Mouse (Mus musculus): Measurements from ENCODE around the gene Rybp.

Rybp gene

DNA sequence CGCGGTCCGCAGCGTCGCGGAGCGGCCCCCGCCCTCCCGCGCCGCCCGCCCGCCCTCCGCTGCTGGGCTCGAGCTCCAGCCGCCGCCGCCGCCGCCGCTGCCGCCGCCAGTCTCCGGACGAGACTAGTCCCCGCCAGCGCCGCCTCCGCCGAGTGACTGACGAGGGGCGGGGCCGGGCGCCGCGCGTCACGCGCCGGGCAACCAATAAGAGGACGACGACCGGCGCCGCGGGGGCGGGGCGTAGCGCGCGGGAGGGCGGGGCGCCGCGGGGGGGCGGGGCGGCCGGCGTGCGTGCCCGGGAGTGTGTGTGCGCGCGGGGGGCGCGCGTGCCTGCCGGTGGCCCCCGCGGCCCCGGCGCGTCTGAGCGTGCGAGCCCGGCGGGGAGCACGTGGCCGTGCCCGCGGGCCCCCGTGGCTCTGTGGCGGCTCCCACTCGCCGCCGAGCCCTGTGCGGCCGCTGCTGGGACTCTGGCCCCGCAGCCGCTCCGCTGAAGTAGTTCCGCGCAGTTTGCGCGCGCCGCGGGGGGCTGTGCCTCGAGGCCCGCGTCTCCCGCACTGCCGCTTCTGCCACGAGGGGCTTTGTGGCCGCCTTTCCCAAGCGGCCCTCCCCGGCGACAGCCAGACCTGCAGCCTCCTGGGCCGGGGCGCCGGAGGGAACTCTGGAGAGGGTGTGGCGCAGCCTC is at the start of gene Rybp:
TSS of gene Rybp (minus strand) at position 152 of the 682 bp plus-strand sequence.
- DNase-seq: peak; percentile 95 to 98

DNA sequence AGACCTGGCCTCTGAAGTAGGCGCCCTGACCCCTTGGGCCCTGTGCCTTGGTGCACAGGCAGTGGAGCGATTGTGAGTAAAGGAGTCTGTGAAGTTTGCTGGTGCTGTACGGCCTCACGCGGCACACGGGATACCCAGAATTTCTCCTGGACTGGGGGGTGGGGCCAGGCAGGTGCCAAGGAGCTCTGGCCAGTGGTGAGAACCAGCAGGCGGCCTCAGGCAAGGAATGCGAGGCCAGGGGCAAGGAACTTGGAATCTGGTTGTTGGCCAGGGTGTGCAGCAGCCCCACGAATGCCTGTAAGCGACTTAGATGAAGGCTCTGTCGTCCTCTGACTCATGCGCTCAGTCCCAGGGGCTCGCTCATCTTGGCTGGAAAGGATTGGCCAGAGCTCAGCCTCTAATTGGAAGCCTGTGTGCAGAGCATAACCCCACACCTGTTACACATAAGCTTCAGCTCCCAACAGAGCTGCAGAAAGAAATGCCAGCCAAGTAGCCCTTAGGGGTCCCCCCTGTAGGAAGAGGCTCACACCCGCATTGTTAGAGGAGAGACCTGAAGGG is 49.4 kb upstream of the Rybp start:
- peak; percentile 10 to 40 for DNase-seq

DNA sequence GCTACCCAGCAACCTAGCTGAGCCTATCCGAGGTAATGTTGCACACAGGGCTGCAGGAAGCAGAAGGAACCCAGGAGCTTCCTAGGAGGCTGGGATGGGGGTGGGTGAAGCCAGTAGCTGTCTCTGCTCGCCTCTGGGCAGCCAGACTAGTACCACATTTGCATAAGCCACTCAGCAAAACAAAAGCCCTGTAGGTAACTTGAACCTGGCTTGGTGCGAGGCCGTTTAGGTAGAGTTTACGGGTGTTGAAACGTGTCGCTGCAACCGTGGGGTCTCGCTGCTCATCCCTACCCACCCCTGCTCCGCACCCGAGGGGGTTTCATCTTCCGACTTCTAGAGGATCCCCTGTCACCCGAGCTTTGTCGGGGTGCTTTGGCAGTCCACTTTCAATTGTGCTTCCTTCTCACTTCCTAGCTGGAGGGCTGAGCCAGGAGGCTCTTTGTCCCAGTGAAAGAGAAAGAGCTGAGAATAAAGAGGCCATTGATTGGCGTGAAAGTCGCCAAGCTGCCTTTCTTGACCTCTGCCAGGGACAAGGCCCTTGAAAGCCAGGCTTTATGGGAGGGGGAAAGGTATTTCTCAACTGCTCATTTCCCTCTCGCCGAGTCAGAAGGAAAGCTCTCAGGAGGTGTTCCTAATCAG is 48.3 kb upstream of the Rybp start:
- DNase-seq: peak; percentile 11 to 18

DNA sequence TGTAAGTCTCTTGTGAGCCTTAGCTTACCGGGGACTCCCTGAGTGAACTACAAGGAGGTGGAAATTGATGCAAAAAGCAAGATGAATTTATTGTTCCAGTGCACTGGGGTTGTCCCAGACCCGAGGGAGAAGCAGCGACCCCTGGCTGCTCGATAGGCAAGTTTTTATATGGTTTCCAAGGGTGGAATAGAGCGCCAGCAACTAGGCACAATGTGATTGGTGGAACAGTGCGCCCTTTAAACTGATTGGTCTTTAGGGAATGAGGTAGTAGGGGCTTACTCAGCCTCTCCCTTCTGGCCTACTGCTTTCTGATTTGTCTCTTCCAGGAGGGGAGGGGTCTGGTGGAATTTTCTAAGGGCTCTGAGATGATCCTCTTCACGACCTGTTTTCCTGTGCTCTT is 46.5 kb upstream of the Rybp start:
- DNase-seq: no peak

DNA sequence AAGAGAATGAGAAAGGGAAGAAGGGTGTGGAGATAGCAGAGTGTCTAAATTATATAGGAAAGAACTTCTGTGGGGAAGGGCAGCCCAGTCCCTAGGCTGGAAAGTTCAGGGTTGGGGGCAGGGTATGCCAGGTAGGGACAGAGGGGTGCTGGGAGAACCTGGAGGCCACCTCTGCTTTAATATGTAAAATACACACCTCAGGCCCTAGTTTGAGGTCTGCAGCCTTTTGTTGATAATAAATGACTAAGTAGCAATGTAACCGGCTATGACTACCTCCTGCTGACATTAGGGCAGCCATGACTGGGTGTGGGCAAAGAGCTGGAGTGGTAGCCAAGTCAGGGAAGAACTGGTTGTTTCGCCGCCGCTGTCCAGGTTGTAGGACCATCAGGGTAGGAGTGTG is 45.2 kb upstream of the Rybp start:
- no peak for DNase-seq

DNA sequence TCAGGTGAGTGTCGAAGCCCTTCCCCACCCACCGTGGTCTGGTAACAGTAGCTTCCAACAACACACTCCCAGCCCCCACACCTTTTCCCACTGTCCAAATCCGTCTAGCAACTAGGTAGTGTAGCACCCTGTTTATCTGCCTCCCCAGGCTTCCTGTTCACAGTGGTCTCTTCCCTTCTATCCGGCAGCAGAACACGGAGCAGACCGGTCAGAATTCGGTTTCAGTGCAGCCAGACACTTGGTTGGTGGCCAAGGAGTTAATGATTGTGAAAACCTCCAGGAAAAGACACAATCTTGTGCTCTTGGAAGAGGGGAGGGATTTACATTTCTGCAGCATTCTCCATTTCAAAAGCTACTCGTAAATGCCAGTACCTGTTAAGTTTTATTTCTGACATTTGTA is 44.3 kb upstream of the Rybp start:
- DNase-seq: no peak

DNA sequence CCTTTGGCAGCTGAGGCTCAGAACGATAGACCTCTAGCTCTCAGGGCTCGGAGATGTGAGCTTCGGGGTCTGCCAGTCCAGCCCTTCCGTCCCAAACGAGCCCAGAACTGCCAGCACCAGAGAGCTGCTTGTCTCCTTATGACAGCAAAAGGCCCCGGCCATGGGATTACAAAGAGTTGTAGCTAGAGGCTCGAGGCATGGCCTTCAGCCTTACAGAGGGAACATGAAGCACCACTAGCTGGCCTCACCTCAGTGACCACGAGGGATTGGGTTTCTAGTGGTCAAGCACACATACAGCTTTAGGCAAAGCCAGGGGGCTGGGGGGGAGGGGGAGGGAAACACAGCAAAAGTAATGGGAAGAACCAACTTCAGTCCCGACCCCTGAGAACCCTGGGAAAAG is 43.8 kb upstream of the Rybp start:
- no peak for DNase-seq

DNA sequence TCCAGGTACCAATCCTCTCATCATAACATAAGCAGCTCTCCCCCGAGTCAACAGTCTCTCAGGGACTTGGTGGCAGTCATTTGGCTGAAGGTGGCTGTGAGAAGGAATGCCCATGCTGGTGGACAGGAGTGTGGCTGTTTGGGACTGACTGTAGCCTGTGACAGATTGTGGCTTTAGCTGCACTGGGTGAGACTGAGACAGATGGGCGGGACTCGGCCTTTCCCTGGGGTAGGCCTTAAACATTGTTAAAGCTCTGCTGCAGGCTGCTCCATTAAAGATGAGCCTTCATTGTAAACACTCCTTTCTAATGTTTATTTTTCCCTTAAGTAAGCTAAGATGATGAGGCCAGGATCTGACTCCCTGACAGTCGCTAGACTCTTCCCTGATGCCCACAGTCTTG is 42.3 kb upstream of the Rybp start:
- no peak for DNase-seq

DNA sequence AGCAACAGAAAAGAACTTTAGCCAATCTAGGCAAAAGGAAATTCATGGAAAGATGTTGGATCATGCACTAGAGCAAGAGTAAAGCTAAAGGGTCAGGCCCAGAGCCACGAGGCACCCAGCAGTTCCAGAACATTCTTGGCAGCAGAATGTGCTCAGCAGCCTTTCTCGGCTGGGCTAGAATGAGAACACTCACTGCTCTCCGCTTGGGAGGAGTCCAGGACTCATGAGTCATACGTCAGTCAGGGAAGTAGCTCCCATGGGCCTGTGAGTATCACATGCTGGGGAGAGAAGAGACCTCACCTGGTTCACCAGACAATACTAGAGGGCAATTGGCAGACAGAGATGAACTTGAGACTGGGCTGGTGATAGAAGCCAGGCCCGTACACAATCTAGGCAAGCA is 39.8 kb upstream of the Rybp start:
- peak; percentile 40 to 64 for DNase-seq

DNA sequence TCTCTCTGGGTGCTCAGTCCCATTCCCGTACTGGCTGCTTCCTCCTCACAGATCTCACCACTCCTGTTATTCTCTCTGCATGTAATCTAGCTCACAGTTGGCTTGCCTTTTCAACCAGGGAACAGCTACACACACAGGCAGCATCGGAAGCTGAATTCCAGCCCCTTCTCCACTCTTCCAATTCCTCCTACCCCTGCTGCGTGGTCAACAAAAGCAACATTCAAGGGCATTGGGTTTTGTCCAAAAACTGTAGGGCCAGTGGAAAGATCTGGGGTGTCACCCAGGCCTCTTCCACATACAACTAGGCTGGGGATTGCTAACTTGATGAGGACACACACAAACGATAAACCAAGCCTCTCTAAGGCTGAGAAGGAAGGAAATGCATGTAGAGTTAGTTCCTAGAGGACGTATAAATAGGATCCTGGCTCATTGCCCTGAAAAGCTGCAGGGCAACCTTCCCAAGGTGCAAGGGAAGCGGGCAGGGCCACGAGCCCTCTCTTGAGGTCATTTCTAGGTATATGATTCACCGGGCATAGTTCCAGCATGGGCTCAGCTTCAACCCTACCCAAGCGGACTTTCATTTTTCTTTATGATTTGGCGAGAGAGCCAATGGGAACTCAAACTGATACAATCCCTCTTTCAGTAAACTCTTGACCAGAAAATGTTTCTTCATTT is 36.6 kb upstream of the Rybp start:
- DNase-seq: no peak

DNA sequence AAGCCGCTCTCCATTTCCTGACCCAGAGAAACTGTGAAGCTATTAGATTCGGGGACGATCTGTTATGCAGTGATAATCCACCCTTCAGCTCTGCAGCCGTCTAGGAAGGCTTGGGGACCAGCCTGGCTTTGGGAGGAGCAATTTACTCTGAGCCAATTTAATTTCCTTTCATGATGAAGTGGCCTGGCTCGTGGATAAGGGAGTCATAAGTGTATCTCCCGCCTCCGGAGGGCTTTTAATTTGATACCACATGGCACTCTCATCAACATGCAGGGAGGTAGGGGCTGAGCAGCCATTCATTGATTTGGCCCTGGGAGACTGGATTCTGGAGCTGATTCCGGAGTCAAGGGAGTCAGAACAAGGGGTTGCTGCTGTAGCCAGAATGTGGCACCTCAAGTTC is 35.3 kb upstream of the Rybp start:
- no peak for DNase-seq

DNA sequence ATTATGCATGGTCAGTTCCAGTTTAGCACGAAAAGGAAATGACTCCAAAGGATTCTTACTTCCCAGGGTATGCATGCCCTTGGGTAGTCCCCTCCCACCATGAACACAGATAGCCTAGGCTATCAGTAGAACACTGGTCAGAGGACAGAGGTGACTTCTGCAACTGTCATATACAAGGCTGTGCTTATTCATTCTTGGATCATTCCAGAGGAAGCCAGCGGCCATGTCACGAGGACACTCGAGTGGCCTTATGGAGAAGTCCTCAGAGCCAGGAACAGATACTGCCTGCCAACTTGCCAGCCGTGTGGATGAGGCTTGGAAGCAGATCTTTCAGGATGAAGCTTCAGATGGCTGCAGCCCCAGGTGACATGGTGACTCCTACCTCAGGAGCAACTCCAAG is 34.9 kb upstream of the Rybp start:
- DNase-seq: no peak

DNA sequence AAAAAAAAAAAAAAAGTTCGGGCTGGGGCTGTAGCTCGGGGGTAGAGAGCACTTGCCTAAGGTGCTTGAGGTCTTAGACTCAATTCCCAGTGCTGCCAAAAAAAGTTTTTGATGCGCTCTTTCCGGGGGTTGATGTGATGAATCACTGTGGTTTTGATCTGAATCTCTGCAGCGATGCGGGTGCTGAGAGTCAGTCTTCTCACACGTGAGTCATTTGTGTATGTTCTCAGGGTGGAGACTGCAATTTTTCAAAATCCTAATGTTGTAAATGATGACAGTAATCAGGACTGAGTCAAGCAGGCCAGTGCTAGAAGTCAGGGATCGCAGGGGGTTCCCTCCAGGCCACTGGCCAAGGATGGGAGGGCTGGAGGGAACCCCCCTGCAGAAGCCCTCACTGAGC is 26.9 kb upstream of the Rybp start:
- DNase-seq: no peak

DNA sequence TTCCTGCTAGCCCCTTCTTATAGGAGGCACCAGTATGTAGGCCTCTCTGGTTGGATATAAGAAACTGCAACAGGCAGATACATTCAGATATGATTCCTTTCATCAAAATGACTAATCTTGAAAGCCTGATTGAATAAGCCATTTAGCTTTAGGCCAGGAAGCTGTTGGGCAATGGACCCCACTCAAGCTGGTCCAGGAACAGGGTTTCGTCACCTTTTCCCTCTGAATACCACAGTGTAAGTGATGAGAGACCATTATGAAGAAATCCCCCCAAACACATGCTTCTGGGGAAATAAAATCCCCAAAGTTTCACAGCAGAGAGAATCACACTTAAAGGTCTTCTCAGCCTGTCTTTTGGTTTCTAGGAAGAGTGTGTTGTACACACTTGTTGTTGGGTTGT is 23.9 kb upstream of the Rybp start:
- DNase-seq: no peak

DNA sequence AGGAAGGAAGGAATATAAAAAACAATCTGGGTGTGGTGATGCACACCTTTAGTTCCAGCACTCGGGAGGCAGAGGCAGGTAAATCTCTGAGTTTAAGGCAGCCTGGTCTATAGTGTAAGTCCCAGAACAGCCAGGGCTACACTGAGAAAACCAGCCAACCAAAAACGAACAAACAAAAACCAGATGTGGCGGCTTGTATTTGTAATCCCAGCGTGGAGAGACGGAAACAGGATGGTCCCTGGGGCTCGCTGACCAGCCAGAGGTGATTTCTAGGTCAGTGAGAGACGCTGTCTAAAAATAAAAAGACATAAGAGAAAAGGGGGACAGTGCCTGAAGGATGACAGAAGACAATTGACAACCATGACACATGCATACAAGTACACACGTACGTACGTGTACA is 17.5 kb upstream of the Rybp start:
- DNase-seq: no peak

DNA sequence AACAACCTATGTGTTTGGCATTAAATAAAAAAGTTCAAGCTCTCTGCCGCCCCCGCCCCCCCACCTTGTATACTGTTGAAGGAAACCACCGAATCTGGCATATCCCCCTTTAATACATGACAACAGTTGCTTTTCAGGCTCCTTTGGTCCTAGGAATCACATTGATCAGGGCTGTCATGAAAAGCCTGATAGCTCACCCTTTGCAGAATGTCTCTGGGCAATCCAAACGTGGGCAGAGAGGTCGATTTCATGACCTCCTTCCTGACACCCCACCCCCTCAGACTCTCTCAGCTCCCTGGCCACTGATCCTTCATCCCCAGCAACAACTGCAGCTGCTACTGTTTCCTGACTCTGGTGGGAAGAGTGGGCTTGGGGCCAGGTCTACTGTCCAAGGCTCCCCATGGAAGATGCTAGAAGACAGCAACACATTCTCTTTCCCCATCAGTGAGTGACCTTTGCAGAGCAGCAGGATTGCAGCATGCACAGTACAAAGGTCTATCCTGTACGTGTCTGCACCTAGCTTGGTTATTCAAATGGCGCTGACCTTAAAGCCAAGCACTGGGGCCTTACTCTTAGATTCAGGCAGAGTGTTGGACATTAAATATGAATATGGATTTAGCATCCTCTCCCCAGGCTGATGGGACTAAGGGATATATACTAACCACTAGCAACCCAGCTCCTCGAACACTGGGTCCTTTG is 14.3 kb upstream of the Rybp start:
- peak; percentile 34 to 49 for DNase-seq

DNA sequence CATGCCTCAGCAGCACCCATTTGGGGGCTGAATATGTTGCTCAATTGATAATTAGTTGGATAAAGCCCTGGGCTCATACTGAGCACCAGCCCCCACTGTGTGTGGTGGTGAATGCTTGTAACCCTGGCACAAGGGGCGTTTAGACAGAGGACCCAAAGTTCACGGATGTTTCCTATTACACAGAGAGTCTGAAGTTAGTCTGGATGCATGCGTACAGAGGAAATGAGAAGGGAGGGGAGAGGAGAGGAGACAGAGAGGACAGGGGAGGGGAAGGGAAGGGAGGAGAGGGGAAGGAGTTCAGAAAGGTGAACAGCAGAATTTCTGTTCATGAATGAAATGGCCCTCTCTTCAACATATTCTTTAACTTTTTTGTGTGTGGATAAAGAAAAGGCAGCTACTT is 13.5 kb upstream of the Rybp start:
- DNase-seq: no peak

DNA sequence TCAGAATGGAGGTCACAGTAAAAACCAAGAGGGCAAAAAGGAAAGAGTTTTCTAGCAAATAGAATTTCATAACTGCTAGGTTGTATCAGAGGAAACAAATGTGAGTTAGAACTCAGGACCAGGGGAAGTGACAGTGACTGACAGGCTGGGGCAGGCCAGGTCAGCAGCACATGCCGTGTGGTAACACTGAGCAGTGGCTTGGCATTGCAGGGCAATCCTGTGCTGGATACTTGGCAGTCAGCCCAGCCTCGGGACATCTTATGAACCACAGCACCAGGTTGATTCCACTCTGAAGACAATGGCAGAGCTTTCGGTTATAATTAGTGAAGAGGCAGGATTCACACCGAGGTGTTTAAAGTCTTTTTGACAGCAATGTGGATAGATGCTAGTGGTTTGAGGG is 11.7 kb upstream of the Rybp start:
- DNase-seq: peak in 1 of 2 experiments; percentile 28

DNA sequence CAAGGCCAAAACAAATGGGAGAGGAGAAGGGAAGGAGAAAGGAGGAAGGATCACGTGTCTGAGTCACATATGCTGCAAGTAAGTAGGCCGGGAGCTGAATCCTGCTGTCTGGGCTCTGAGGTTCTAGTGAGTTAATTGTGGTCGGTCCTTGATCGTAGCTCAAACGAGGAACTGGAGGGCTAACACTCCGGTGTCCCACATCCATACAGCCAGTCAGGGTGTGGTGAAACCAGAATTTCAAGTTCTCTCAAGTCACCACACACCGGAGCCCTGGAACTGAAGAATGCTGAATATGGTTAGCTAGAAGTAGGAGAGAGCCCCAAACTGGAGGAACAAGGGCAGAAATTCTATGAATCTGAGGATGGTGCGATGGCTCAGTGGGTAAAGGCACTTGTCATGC is 10.3 kb upstream of the Rybp start:
- DNase-seq: no peak

DNA sequence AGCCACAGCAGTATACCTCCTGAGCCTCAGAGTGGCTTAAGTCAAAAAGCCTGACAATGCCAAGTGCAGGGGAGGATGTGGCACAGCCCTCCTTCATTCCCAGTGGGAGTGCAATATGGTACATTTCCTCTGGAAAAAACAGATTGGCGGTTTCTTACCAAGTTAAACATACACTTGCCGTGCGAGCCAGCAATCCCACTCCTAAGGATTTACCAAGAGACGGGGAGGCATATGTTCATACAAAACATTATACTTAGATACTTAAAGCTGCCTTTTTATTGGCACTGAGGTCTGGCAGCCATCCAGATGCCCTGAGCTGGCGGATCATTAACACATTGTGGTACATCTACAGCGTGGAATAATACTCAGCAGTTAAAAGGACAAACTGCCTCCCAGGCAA is 5.1 kb upstream of the Rybp start:
- no peak for DNase-seq

DNA sequence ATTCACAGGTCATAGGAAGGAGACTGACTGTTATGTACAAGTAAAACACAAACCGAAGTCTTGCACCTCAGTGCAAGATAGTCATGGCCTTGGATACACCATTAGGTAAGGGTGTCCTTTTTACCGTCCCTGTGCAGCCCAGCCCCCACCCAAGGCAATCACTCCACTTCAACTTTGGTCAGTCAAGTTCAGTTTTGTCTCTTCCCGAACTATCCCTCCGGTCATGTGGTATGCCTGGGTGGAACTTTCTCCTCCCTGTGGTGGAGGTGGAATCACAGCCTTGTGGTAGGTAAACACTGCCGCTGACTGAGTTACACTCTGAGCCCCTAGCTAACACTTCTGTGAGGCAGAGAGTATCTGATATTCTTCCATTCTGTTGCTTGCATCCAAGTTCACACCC is 1.8 kb upstream of the Rybp start:
- DNase-seq: no peak

DNA sequence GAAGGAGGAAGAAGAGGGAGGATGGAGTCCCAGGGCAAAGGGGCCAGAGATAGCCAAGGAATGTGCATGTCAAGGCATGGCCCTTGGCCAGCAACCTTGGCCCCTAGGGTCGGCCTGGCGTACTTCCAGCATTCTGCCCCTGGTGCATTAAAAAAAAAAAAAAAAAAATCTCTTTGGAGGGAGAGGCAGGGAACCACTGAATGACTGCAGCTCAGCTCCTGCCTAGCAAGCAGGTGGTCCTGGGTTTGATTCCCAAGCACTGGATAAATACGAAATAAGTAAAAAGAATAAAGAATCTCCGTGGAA is 1.4 kb upstream of the Rybp start:
- peak; percentile 27 to 34 for DNase-seq

DNA sequence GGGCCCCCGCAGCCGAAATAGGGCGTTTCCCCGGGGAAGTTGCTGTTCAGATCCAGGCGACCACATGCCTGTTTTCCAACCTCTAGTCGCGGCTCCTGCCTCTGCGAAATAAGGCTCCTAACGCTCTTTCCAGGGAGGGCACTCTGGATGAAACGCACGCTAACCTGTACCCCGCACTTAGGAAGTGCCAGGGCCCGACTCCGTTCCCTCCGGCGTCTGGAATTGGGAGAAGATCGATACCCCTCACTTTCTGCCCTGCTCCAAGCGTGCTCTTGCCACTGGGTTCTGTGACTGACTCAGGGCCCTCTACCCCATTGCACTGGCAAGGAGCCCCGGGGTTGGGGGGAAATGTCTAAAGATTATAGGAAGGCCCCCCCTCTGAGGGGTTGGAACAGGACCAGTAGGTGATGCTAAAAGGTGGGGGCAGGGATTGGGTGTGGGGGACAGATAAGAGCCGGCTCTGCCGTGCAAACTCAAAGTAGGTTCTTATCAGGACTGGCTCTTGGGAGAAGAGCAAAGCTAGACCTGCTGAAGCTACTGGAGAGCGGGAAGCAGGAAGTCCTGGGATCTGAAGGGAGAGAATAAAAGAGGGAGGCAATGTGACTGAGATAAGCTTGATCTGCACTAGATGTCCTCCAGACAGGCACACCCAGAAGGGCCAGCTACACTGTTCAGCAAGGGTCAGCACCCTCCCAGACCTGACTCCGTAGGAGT is 888 bp upstream of the Rybp start:
- DNase-seq: no peak
